Mouse (Mus musculus) C2C12 (cell line): ENCODE data around the gene Syce3.

ENCODE experiments used
- CTCF ChIP-seq: IDR thresholded peaks from one replicate; pipeline ENCODE4 v1.5.1; 2011; ENCODE audit not compliant: control insufficient read depth, insufficient read depth, insufficient read length
- MAX ChIP-seq: IDR thresholded peaks from one replicate; pipeline ENCODE4 v1.6.1; 2011; ENCODE audit warnings: mild to moderate bottlenecking, control low read depth

- TF ChIP-seq CTCF, result no peak
- no peak for TF ChIP-seq MAX
Measured at GRCm38 (mm10) chr15:89402471-89402870, 7.8 kb downstream of the Syce3 start.
